Mouse (Mus musculus) stomach, embryonic 14.5 days (tissue): ENCODE measurements at regions not wholly inside any gene's neighbourhood (a gene's known extent, or its start where the extent isn't known, plus 50 kb on each side); places are given as distances from the start of the nearest gene placed in this dataset.
A peak's percentile ranks its signal among the peaks of the same experiment; 100 is the strongest.

Source experiments
- ATAC-seq: fragments of 200-750 bp; cut with Nextera tagmentation; 2 replicates; pipeline ENCODE4 v1.8.0; 2017; ENCODE audit warnings: low read depth, moderate TSS enrichment; ENCODE audit not compliant: insufficient number of reproducible peaks, insufficient read depth, low FRiP score
- H3K27ac ChIP-seq: fragments of 300-500 bp; sonication (generic); 2 replicates; pipeline ENCODE4 v1.5.1; 2014; ENCODE audit warnings: mild to moderate bottlenecking, low read length, moderate library complexity, mixed read lengths
- H3K27me3 ChIP-seq: fragments of 300-500 bp; sonication (generic); 2 replicates; pipeline ENCODE4 v1.6.1; 2014; ENCODE audit warnings: low read length, control low read depth, mixed read lengths; ENCODE audit not compliant: control insufficient read depth, insufficient read depth
- H3K36me3 ChIP-seq: fragments of 300-500 bp; sonication (generic); 2 replicates; pipeline ENCODE4 v1.6.1; 2014; ENCODE audit warnings: mild to moderate bottlenecking, control low read depth, low read length, moderate library complexity, mixed read lengths; ENCODE audit not compliant: control insufficient read depth, insufficient read depth
- H3K4me1 ChIP-seq: fragments of 300-500 bp; sonication (generic); 2 replicates; pipeline ENCODE4 v1.6.1; 2014; ENCODE audit warnings: low read length, control low read depth, mixed read lengths; ENCODE audit not compliant: control insufficient read depth, insufficient read depth
- H3K4me2 ChIP-seq: fragments of 300-500 bp; sonication (generic); replicated peaks from 2 replicates; pipeline ENCODE4 v1.6.1; 2014; ENCODE audit warnings: low read depth, low read length, control low read depth
- H3K4me3 ChIP-seq: fragments of 300-500 bp; sonication (generic); 2 replicates; pipeline ENCODE4 v1.5.1; 2014; ENCODE audit warnings: low read depth, low read length, control low read depth
- H3K9ac ChIP-seq: fragments of 300-500 bp; sonication (generic); replicated peaks from 2 replicates; pipeline ENCODE4 v1.6.1; 2014; ENCODE audit warnings: low read depth, mild to moderate bottlenecking, control low read depth, low read length, moderate library complexity, mixed read lengths
- H3K9me3 ChIP-seq: fragments of 300-500 bp; sonication (generic); 2 replicates; pipeline ENCODE4 v1.6.1; 2016; ENCODE audit warnings: low read depth, low read length, control low read depth; ENCODE audit not compliant: control insufficient read depth
- WGBS: fragments of 180-500 bp; shearing (Covaris S2); extraction: QIAGEN DNeasy Blood & Tissue Kit; methylation state at CpG from one replicate; pipeline ENCODE4 v1.1.7; 2014; 5-methylcytosine and 5-hydroxymethylcytosine counted together

DNA sequence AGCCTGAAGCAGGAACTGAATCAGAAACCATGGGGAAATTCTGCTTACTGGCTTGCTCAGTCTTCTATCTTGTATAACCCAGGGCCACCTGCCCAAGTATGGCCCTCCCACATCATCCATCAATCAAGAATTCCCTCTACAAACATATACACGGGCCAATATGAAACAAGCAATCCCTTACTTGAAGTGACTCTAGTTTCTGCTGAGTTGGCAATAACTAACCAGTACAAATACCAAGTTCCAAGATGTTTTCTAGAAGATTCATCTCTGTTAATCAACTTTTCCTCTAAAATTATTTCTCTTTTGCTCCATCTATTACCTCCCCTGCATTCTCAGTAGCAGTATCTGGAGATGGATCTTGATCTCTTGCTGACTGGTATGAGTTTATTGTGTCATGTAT, 274.4 kb upstream of the G2e3 start:
- Histone ChIP-seq H3K4me2 (no peak overlapping the region), H3K4me3 (no peak overlapping the region), H3K27ac (no peak overlapping the region), H3K27me3 (no peaks in the 10 kb centered on the region), H3K9me3 (no peaks in the 10 kb centered on the region), H3K36me3 (no peaks in the 10 kb centered on the region), H3K9ac (no peak overlapping the region), H3K4me1 (no peaks in the 10 kb centered on the region)
- no peak for ATAC-seq
- 30% methylated on average over 1 of the region's 1 CpGs for WGBS

DNA sequence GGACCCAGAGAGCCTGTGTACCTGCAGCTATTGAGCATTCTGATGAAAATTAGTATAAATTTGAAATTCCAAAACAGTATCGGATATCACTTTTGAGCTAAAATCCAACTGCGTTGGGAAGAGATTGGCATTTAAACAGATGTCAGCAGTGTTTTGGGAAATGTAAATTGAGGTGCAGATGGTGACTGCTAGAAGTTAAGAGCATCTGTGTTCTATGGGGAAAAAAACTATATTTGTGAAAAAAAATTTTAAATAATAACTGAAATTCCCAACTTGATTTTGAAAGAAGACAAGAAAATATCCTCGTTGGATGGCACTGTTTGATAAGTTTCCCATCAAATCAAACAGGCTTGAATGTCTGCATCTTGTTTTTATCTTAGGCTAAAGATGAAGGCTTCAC, 286.9 kb upstream of the G2e3 start:
- Histone ChIP-seq H3K36me3 (no peaks in the 10 kb centered on the region), H3K9me3 (no peaks in the 10 kb centered on the region), H3K9ac (no peak overlapping the region), H3K4me2 (no peak overlapping the region), H3K27ac (no peak overlapping the region), H3K27me3 (no peaks in the 10 kb centered on the region), H3K4me3 (no peak overlapping the region), H3K4me1 (no peaks in the 10 kb centered on the region)
- ATAC-seq: no peak
- WGBS: 83% methylated on average over 3 of the region's 3 CpGs

GRCm38 (mm10) chr12:51058569-51058968, 289.3 kb upstream of the G2e3 start:
- Histone ChIP-seq H3K36me3 (no peaks in the 10 kb centered on the region), H3K4me2 (0 out of 2 replicates have a peak overlapping the region, but pooled peaks have one; percentile 16), H3K4me3 (no peak overlapping the region), H3K27me3 (no peaks in the 10 kb centered on the region), H3K27ac (peak overlapping the region; percentile 39; the same call in 1 of the 2 replicates), H3K9ac (no peak overlapping the region), H3K4me1 (no peaks in the 10 kb centered on the region), H3K9me3 (no peaks in the 10 kb centered on the region)
- no peak for ATAC-seq
- 23% methylated on average over 12 of the region's 12 CpGs for whole genome bisulfite sequencing

DNA sequence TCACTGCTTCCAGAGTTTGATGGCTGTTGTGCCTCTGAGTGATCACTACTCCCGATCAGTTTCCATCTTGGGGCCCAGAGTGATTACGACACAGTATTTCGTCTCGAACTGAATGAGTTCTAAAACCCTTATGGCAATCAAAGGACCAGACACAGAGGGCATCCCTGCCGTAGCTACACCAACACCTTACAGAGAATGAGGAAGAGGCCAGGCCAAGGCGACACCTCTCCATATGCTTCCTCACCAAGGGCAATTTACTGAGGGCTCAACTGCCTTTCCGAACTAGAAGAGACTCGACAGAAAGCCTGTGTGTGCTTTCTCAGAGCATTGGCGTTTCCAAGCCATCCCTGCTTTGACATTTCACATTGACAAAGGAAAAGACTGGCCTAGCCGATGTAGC, 289.8 kb upstream of the G2e3 start:
- Histone ChIP-seq H3K4me2 (no peak overlapping the region), H3K9ac (no peak overlapping the region), H3K27me3 (no peaks in the 10 kb centered on the region), H3K36me3 (no peaks in the 10 kb centered on the region), H3K9me3 (no peaks in the 10 kb centered on the region), H3K27ac (no peak overlapping the region), H3K4me3 (no peak overlapping the region), H3K4me1 (no peaks in the 10 kb centered on the region)
- WGBS: 65% methylated on average over 10 of the region's 10 CpGs
- ATAC-seq: no peak

GRCm38 (mm10) chr12:51047116-51047515, 300.7 kb upstream of the G2e3 start:
- H3K27ac ChIP-seq: no peak overlapping the region
- no peak for ATAC-seq
- WGBS: 69% methylated on average over 7 of the region's 7 CpGs

GRCm38 (mm10) chr12:51045437-51045836, 302.4 kb upstream of the G2e3 start:
- H3K9ac ChIP-seq: no peak overlapping the region
- no peak for ATAC-seq
- no peak overlapping the region for H3K4me2 ChIP-seq
- no peaks in the 10 kb centered on the region for H3K9me3 ChIP-seq
- WGBS: 32% methylated on average over 9 of the region's 9 CpGs
- H3K27ac ChIP-seq: no peak overlapping the region
- no peaks in the 10 kb centered on the region for H3K36me3 ChIP-seq
- no peak overlapping the region for H3K4me3 ChIP-seq
- no peaks in the 10 kb centered on the region for H3K27me3 ChIP-seq
- peaks cover 6% of the 10 kb centered on the region; the same call in 1 of the 2 replicates for H3K4me1 ChIP-seq

More at GRCm38 (mm10) chr12:51047116-51047515, 300.7 kb upstream of the G2e3 start:
- H3K4me2 ChIP-seq: no peak overlapping the region
- H3K4me3 ChIP-seq: no peak overlapping the region
- H3K27me3 ChIP-seq: no peaks in the 10 kb centered on the region
- no peaks in the 10 kb centered on the region for H3K36me3 ChIP-seq
- peaks cover 6% of the 10 kb centered on the region; the same call in 1 of the 2 replicates for H3K4me1 ChIP-seq
- no peaks in the 10 kb centered on the region for H3K9me3 ChIP-seq
- H3K9ac ChIP-seq: no peak overlapping the region

DNA sequence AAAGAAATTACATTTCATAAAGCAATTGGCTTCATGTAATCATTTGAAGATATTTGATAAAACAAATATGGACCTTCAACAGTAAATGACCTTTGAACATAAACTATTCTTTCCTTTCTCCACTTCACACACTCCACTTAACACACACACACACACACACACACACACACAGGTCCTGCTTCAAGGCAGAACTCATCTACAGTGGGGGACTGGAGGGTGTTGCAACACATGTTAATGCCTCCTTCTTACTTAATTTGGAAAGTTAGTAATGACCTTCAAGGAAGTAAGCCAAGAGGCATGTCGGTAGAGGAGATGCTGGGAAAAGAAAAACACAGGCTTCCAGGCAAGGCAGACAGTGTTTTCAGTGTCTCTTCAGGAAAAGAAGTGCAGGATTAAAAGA, 302.8 kb upstream of the G2e3 start:
- 0 out of 2 replicates have a peak, but pooled peaks have one; percentile 58 for ATAC-seq
- Histone ChIP-seq H3K27ac (no peak overlapping the region), H3K9ac (no peak overlapping the region)

DNA sequence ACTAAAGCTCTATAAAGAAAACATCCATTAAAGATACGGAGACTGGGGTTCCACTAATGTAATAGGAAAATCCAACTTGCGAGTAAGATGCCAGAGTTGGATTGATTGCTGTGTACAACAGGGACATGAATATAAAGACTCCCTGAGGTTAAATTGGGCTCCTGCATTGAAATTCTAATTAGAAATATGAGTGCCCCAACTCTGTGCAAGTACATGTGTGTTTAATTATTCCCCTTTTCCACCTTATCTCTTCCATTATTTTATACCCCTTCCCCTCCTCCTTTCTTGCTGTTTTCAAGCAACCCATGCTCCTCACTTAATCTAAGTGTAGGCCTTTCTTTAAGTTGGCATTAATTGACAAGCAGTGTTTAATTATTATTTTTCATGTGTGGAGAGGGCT, 315.7 kb upstream of the G2e3 start:
- H3K27me3 ChIP-seq: no peaks in the 10 kb centered on the region
- H3K27ac ChIP-seq: no peak overlapping the region
- 82% methylated on average over 2 of the region's 2 CpGs for WGBS
- no peak for ATAC-seq
- no peak overlapping the region for H3K4me3 ChIP-seq
- H3K9ac ChIP-seq: no peak overlapping the region
- no peaks in the 10 kb centered on the region for H3K9me3 ChIP-seq
- no peaks in the 10 kb centered on the region for H3K4me1 ChIP-seq
- no peak overlapping the region for H3K4me2 ChIP-seq
- no peaks in the 10 kb centered on the region for H3K36me3 ChIP-seq

More for the DNA sequence above, 302.8 kb upstream of the G2e3 start:
- no peaks in the 10 kb centered on the region for H3K9me3 ChIP-seq
- WGBS: 5% methylated on average over 1 of the region's 1 CpGs
- no peaks in the 10 kb centered on the region for H3K27me3 ChIP-seq
- no peak overlapping the region for H3K4me2 ChIP-seq
- H3K4me1 ChIP-seq: peaks cover 6% of the 10 kb centered on the region; the same call in 1 of the 2 replicates
- no peaks in the 10 kb centered on the region for H3K36me3 ChIP-seq
- H3K4me3 ChIP-seq: no peak overlapping the region

DNA sequence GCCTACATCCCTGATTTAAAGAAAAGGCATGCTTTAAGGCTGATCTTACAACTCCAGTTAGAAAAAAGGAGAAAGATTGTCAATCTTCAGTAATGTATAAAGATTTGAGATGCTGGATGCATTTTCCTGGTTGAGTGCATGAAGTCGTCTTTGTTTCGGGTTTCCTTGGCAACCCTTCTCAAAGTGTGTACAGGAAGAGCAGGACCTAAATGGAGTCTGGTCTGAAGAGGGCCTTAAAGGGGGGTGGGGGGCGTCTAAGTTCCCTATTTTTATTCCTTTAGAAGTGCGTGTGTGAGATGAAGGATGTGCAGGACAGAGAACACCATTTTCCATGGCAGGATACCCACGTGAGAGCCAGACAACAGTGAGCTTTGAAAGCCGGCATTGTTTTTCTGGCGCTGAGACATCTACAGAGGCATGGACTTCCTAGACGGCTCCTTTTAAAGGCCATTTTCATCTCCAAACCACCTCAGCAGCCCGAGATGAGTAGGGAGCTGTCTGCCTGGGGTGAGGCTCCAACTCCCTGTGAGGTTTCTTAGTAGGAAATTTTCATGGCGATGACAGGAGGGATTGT, 319.2 kb upstream of the G2e3 start:
- WGBS: 44% methylated on average over 10 of the region's 10 CpGs
- H3K27me3 ChIP-seq: no peaks in the 10 kb centered on the region
- no peak overlapping the region for H3K27ac ChIP-seq
- H3K4me3 ChIP-seq: no peak overlapping the region
- H3K9me3 ChIP-seq: no peaks in the 10 kb centered on the region
- no peaks in the 10 kb centered on the region for H3K4me1 ChIP-seq
- H3K9ac ChIP-seq: no peak overlapping the region
- no peak for ATAC-seq
- no peak overlapping the region for H3K4me2 ChIP-seq
- no peaks in the 10 kb centered on the region for H3K36me3 ChIP-seq
